Mouse (Mus musculus): ENCODE data around the gene Ggt1.
"Not testable (repeated sequence)": the region's sequence is repeated elsewhere in the genome, so short reads cannot be mapped to it uniquely, and the experiment has no call there.

Ggt1 gene

GRCm38 (mm10) chr10:75561071-75561654, at the start of gene Ggt1:
Ggt1 (plus strand) TSS chr10:75561604.
- CTCF ChIA-PET, result no interaction called here

- CTCF ChIA-PET, result no interaction called here
These were observed 49.5 kb upstream of the Ggt1 start for GRCm38 (mm10) chr10:75511897-75512296.

GRCm38 (mm10) chr10:75512796-75513195, 48.6 kb upstream of the Ggt1 start:
- CTCF ChIA-PET, result no interaction called here

- CTCF ChIA-PET, result interaction anchor here (0.5 to 0.6 kb wide), 2 partner anchors 117 to 210 kb away, joined by 3 to 6 read pairs; no protein-coding TSS in a partner anchor
These were observed 47.9 kb upstream of the Ggt1 start for GRCm38 (mm10) chr10:75513306-75514067.

GRCm38 (mm10) chr10:75514361-75514760, 47.0 kb upstream of the Ggt1 start:
- CTCF ChIA-PET, result no interaction called here

- CTCF ChIA-PET, result no interaction called here
These were observed 46.0 kb upstream of the Ggt1 start for GRCm38 (mm10) chr10:75515216-75516037.

- CTCF ChIA-PET, result no interaction called here
These were observed 45.2 kb upstream of the Ggt1 start for GRCm38 (mm10) chr10:75516038-75516723.

GRCm38 (mm10) chr10:75516724-75517072, 44.7 kb upstream of the Ggt1 start:
- CTCF ChIA-PET, result no interaction called here

- CTCF ChIA-PET, result interaction anchor here (0.6 to 0.7 kb wide), 2 partner anchors 24 to 247 kb away, joined by 3 to 4 read pairs; no protein-coding TSS in a partner anchor
These were observed 44.2 kb upstream of the Ggt1 start, which contains the start of gene Snrpd3 for GRCm38 (mm10) chr10:75517073-75517757. Snrpd3 (plus strand) TSS chr10:75517551.

GRCm38 (mm10) chr10:75517758-75518143, 43.7 kb upstream of the Ggt1 start, which contains the start of gene Gucd1:
Gucd1 (minus strand) TSS chr10:75517972.
- CTCF ChIA-PET, result interaction anchor here (0.6 to 0.7 kb wide), 2 partner anchors 24 to 248 kb away, joined by 3 to 4 read pairs; no protein-coding TSS in a partner anchor

GRCm38 (mm10) chr10:75520581-75520980, 40.8 kb upstream of the Ggt1 start:
- CTCF ChIA-PET, result no interaction called here

GRCm38 (mm10) chr10:75521643-75522042, 39.8 kb upstream of the Ggt1 start:
- CTCF ChIA-PET, result interaction anchor here (0.6 kb wide), 1 partner anchor 11 kb away, joined by 3 read pairs; no protein-coding TSS in a partner anchor

GRCm38 (mm10) chr10:75525450-75525849, 36.0 kb upstream of the Ggt1 start:
- CTCF ChIA-PET, result not testable (repeated sequence)

GRCm38 (mm10) chr10:75530322-75530721, 31.1 kb upstream of the Ggt1 start:
- CTCF ChIA-PET, result no interaction called here

- CTCF ChIA-PET, result no interaction called here
These were observed 29.8 kb upstream of the Ggt1 start for GRCm38 (mm10) chr10:75531532-75532090.

GRCm38 (mm10) chr10:75534216-75534615, 27.2 kb upstream of the Ggt1 start:
- CTCF ChIA-PET, result no interaction called here

GRCm38 (mm10) chr10:75534934-75535333, 26.5 kb upstream of the Ggt1 start:
- CTCF ChIA-PET, result no interaction called here

- CTCF ChIA-PET, result no interaction called here
These were observed 26.0 kb upstream of the Ggt1 start for GRCm38 (mm10) chr10:75535423-75535822.

GRCm38 (mm10) chr10:75536123-75536522, 25.3 kb upstream of the Ggt1 start:
- CTCF ChIA-PET, result no interaction called here

GRCm38 (mm10) chr10:75547901-75548300, 13.5 kb upstream of the Ggt1 start:
- CTCF ChIA-PET, result no interaction called here

GRCm38 (mm10) chr10:75548486-75548885, 12.9 kb upstream of the Ggt1 start:
- CTCF ChIA-PET, result no interaction called here
